Mouse (Mus musculus) midbrain, postnatal 0 days (tissue): Measurements from ENCODE around the gene Ift43. TPM values are rescaled to one million over a fixed set of nuclear protein-coding genes. Genes with fewer than 3 reads are reported as not detected.

Experiments used
- ATAC-seq: fragments of 200-750 bp; cut with Nextera tagmentation; 2 replicates; pipeline ENCODE4 v1.8.0; 2017; ENCODE audit warnings: moderate number of reproducible peaks, mild to moderate bottlenecking, moderate TSS enrichment, moderate library complexity; ENCODE audit not compliant: low FRiP score
- DNase-seq: peaks from one replicate; pipeline ENCODE4 v3.0.0-alpha.2; 2015; ENCODE audit warnings: low spot score
- H3K27ac ChIP-seq: fragments of 300-500 bp; sonication (generic); 2 replicates; pipeline ENCODE4 v1.5.1; 2014; ENCODE audit warnings: low read depth, mild to moderate bottlenecking, low read length, mixed read lengths
- H3K27me3 ChIP-seq: fragments of 300-500 bp; sonication (generic); 2 replicates; pipeline ENCODE4 v1.6.1; 2014; ENCODE audit warnings: low read length, control low read depth, mixed read lengths; ENCODE audit not compliant: insufficient read depth
- H3K36me3 ChIP-seq: fragments of 300-500 bp; sonication (generic); 2 replicates; pipeline ENCODE4 v1.6.1; 2014; ENCODE audit warnings: low read length, control low read depth, mixed read lengths; ENCODE audit not compliant: insufficient read depth
- H3K4me1 ChIP-seq: fragments of 300-500 bp; sonication (generic); 2 replicates; pipeline ENCODE4 v1.6.1; 2014; ENCODE audit warnings: mild to moderate bottlenecking, control low read depth, antibody characterized with exemption, low read length, mixed read lengths; ENCODE audit not compliant: insufficient read depth
- H3K4me2 ChIP-seq: fragments of 300-500 bp; sonication (generic); 2 replicates; pipeline ENCODE4 v1.6.1; 2014; ENCODE audit warnings: low read depth, mild to moderate bottlenecking, low read length, mixed read lengths; ENCODE audit not compliant: poor library complexity, severe bottlenecking
- H3K4me3 ChIP-seq: fragments of 300-500 bp; sonication (generic); 2 replicates; pipeline ENCODE4 v1.5.1; 2014; ENCODE audit warnings: low read depth, mild to moderate bottlenecking, low read length, moderate library complexity
- H3K9ac ChIP-seq: fragments of 300-500 bp; sonication (generic); replicated peaks from 2 replicates; pipeline ENCODE4 v1.6.1; 2014; ENCODE audit warnings: mild to moderate bottlenecking, low read length, moderate library complexity, mixed read lengths; ENCODE audit not compliant: poor library complexity, severe bottlenecking
- H3K9me3 ChIP-seq: fragments of 300-500 bp; sonication (generic); 2 replicates; pipeline ENCODE4 v1.6.1; 2016; ENCODE audit warnings: low read length, control low read depth
- CTCF ChIP-seq: IDR thresholded peaks from 2 replicates; pipeline ENCODE4 v1.5.1; 2016; ENCODE audit warnings: antibody characterized with exemption, mild to moderate bottlenecking
- WGBS: fragments of 180-500 bp; shearing (Covaris S2); extraction: QIAGEN DNeasy Blood & Tissue Kit; methylation state at CpG from one replicate; pipeline ENCODE4 v1.1.7; 2014; 5-methylcytosine and 5-hydroxymethylcytosine counted together
- polyA plus RNA-seq: library from polyadenylated mRNA; unstranded; fragments of >200 nt; fragmentation: Nextera tagmentation; extraction: Ambion mirVana; gene quantifications from 2 replicates; pipeline ENCODE4 v1.2.1, GENCODE M21; 2015
- total RNA-seq: library from RNA; depleted of rRNA; stranded (reverse); fragments of >200 nt; gene quantifications from 2 replicates; pipeline ENCODE4 v1.2.3, GENCODE M21; 2014

The Ift43 gene
- total and polyA plus RNA-seq, 2 experiments from 2014 or later = 11.9 to 29.7 TPM

GRCm38 (mm10) chr12:86129696-86130095 lies 47.4 kb downstream of the Ift43 start:
- DNase-seq = no peak
- no peak for ATAC-seq
- no peak overlapping the region for H3K4me3 ChIP-seq
- no peak overlapping the region for H3K9ac ChIP-seq
- 0 out of 2 replicates have a peak, but pooled peaks cover 3% of the 10 kb centered on the region for H3K27me3 ChIP-seq
- no peaks in the 10 kb centered on the region for H3K36me3 ChIP-seq
- no peak overlapping the region for H3K27ac ChIP-seq
- no peak for TF ChIP-seq CTCF
- 76% methylated on average over 10 of the region's 10 CpGs for WGBS
- no peak overlapping the region for H3K4me2 ChIP-seq
- no peaks in the 10 kb centered on the region for H3K9me3 ChIP-seq
- H3K4me1 ChIP-seq = no peaks in the 10 kb centered on the region

- H3K9me3 ChIP-seq = no peaks in the 10 kb centered on the region
- H3K27me3 ChIP-seq = 0 out of 2 replicates have a peak, but pooled peaks cover 3% of the 10 kb centered on the region
- no peaks in the 10 kb centered on the region for H3K4me1 ChIP-seq
- H3K4me2 ChIP-seq = no peak overlapping the region
- H3K36me3 ChIP-seq = no peaks in the 10 kb centered on the region; the same call in 1 of the 2 replicates
- WGBS = 19% methylated on average over 2 of the region's 2 CpGs
- peak; percentile 91 for TF ChIP-seq CTCF
- no peak overlapping the region for H3K9ac ChIP-seq
- H3K27ac ChIP-seq = no peak overlapping the region
- peak; percentile 91 for DNase-seq
- no peak overlapping the region for H3K4me3 ChIP-seq
- no peak for ATAC-seq
Observed at GRCm38 (mm10) chr12:86132799-86133198, 50.5 kb downstream of the Ift43 start.

- Histone ChIP-seq H3K27me3 (0 out of 2 replicates have a peak, but pooled peaks cover 3% of the 10 kb centered on the region), H3K4me2 (no peak overlapping the region), H3K4me3 (no peak overlapping the region), H3K4me1 (no peaks in the 10 kb centered on the region), H3K36me3 (no peaks in the 10 kb centered on the region; the same call in 1 of the 2 replicates), H3K9me3 (no peaks in the 10 kb centered on the region), H3K9ac (no peak overlapping the region), H3K27ac (no peak overlapping the region)
- ATAC-seq (no peak), DNase-seq (no peak)
- 69% methylated on average over 4 of the region's 4 CpGs for WGBS
- TF ChIP-seq CTCF = no peak
Observed at GRCm38 (mm10) chr12:86135691-86136090, 53.4 kb downstream of the Ift43 start.

- Histone ChIP-seq H3K27ac (no peak overlapping the region), H3K36me3 (no peaks in the 10 kb centered on the region; the same call in 1 of the 2 replicates), H3K9ac (no peak overlapping the region), H3K9me3 (no peaks in the 10 kb centered on the region), H3K4me3 (no peak overlapping the region), H3K4me1 (no peaks in the 10 kb centered on the region), H3K27me3 (no peaks in the 10 kb centered on the region), H3K4me2 (no peak overlapping the region)
- DNase-seq (no peak), ATAC-seq (no peak)
- WGBS = 95% methylated on average over 9 of the region's 9 CpGs
- no peak for TF ChIP-seq CTCF
Observed at GRCm38 (mm10) chr12:86138696-86139095, 56.4 kb downstream of the Ift43 start.

GRCm38 (mm10) chr12:86142389-86142788 lies 60.0 kb downstream of the Ift43 start:
- no peak for DNase-seq
- Histone ChIP-seq H3K27ac (no peak overlapping the region), H3K9ac (no peak overlapping the region), H3K4me2 (no peak overlapping the region), H3K4me3 (no peak overlapping the region), H3K36me3 (no peaks in the 10 kb centered on the region), H3K27me3 (no peaks in the 10 kb centered on the region), H3K4me1 (no peaks in the 10 kb centered on the region), H3K9me3 (no peaks in the 10 kb centered on the region)
- no peak for TF ChIP-seq CTCF
- no peak for ATAC-seq
- 95% methylated on average over 1 of the region's 1 CpGs for WGBS

GRCm38 (mm10) chr12:86146246-86146645 lies 63.9 kb downstream of the Ift43 start:
- DNase-seq (no peak), ATAC-seq (no peak)
- Histone ChIP-seq H3K27me3 (no peaks in the 10 kb centered on the region), H3K27ac (no peak overlapping the region), H3K9me3 (no peaks in the 10 kb centered on the region), H3K9ac (no peak overlapping the region), H3K4me1 (no peaks in the 10 kb centered on the region), H3K4me3 (no peak overlapping the region), H3K36me3 (no peaks in the 10 kb centered on the region), H3K4me2 (no peak overlapping the region)
- TF ChIP-seq CTCF = no peak
- WGBS = 93% methylated on average over 3 of the region's 3 CpGs
